Mouse (Mus musculus): ENCODE measurements at regions not wholly inside any gene's neighbourhood (a gene's known extent, or its start where the extent isn't known, plus 50 kb on each side); places are given as distances from the start of the nearest gene placed in this dataset.
A peak's percentile ranks its signal among the peaks of the same experiment; 100 is the strongest.

- ATAC-seq, result no peak
- Histone ChIP-seq H3K9me3 (ENCODE audit: low read length) (no peaks in the 10 kb centered on the region), H3K36me3 (replicated peaks; ENCODE audit: insufficient read depth, low read length) (no peaks in the 10 kb centered on the region), H3K27ac (ENCODE audit: low read depth) (no peak overlapping the region), H3K4me1 (ENCODE audit: insufficient read depth) (no peaks in the 10 kb centered on the region), H3K4me2 (ENCODE audit: low read depth, low read length) (no peak overlapping the region), H3K27me3 (ENCODE audit: insufficient read depth, low read length) (no peaks in the 10 kb centered on the region), H3K4me3 (ENCODE audit: low read depth, low read length) (no peak overlapping the region), H3K9ac (replicated peaks) (no peak overlapping the region)
- no peak for TF ChIP-seq EP300 (IDR thresholded peaks at IDR 0.05; ENCODE audit: low read depth)
- TF ChIP-seq CTCF (IDR thresholded peaks at IDR 0.05; ENCODE audit: low read depth), result no peak
- WGBS (ENCODE audit: insufficient replicate concordance), result 65% methylated on average over 4 of the region's 4 CpGs
- no peak for DNase-seq
Measured at GRCm38 (mm10) chr11:20941546-20941945, 110.7 kb upstream of the Lgalsl start.

GRCm38 (mm10) chr11:20955561-20955960, 124.7 kb upstream of the Lgalsl start:
- 62% methylated on average over 8 of the region's 8 CpGs for WGBS (ENCODE audit: insufficient replicate concordance)
- H3K27me3 ChIP-seq (ENCODE audit: insufficient read depth, low read length), result no peaks in the 10 kb centered on the region
- peaks cover 8% of the 10 kb centered on the region for H3K4me1 ChIP-seq (ENCODE audit: insufficient read depth)
- H3K4me3 ChIP-seq (ENCODE audit: low read depth, low read length), result no peak overlapping the region
- DNase-seq (no peak), ATAC-seq (no peak)
- H3K4me2 ChIP-seq (ENCODE audit: low read depth, low read length), result no peak overlapping the region
- no peak overlapping the region for H3K27ac ChIP-seq (ENCODE audit: low read depth)
- no peak for TF ChIP-seq CTCF (IDR thresholded peaks at IDR 0.05; ENCODE audit: low read depth)
- no peak for TF ChIP-seq EP300 (IDR thresholded peaks at IDR 0.05; ENCODE audit: low read depth)
- no peaks in the 10 kb centered on the region for H3K36me3 ChIP-seq (replicated peaks; ENCODE audit: insufficient read depth, low read length)
- H3K9me3 ChIP-seq (ENCODE audit: low read length), result no peaks in the 10 kb centered on the region
- H3K9ac ChIP-seq (replicated peaks), result no peak overlapping the region

GRCm38 (mm10) chr11:20957766-20958165, 126.9 kb upstream of the Lgalsl start:
- Histone ChIP-seq H3K9ac (replicated peaks) (0 out of 2 replicates have a peak overlapping the region, but pooled peaks have one; percentile 1), H3K9me3 (ENCODE audit: low read length) (no peaks in the 10 kb centered on the region), H3K4me3 (ENCODE audit: low read depth, low read length) (no peak overlapping the region), H3K4me2 (ENCODE audit: low read depth, low read length) (no peak overlapping the region; the same call in 1 of the 2 replicates), H3K36me3 (replicated peaks; ENCODE audit: insufficient read depth, low read length) (no peaks in the 10 kb centered on the region), H3K27ac (ENCODE audit: low read depth) (peak overlapping the region; percentile 1; the same call in 1 of the 2 replicates), H3K4me1 (ENCODE audit: insufficient read depth) (peaks cover 8% of the 10 kb centered on the region), H3K27me3 (ENCODE audit: insufficient read depth, low read length) (no peaks in the 10 kb centered on the region)
- 41% methylated on average over 2 of the region's 2 CpGs for WGBS (ENCODE audit: insufficient replicate concordance)
- DNase-seq (no peak), ATAC-seq (no peak)
- TF ChIP-seq CTCF (IDR thresholded peaks at IDR 0.05; ENCODE audit: low read depth) (no peak), EP300 (IDR thresholded peaks at IDR 0.05; ENCODE audit: low read depth) (no peak)

- DNase-seq, result no peak
- H3K9me3 ChIP-seq (ENCODE audit: low read length), result no peaks in the 10 kb centered on the region
- H3K4me2 ChIP-seq (ENCODE audit: low read depth, low read length), result no peak overlapping the region; the same call in 1 of the 2 replicates
- no peak overlapping the region for H3K4me3 ChIP-seq (ENCODE audit: low read depth, low read length)
- ATAC-seq, result no peak
- WGBS (ENCODE audit: insufficient replicate concordance), result 5% methylated on average over 5 of the region's 5 CpGs
- H3K27me3 ChIP-seq (ENCODE audit: insufficient read depth, low read length), result no peaks in the 10 kb centered on the region
- TF ChIP-seq EP300 (IDR thresholded peaks at IDR 0.05; ENCODE audit: low read depth) (no peak), CTCF (IDR thresholded peaks at IDR 0.05; ENCODE audit: low read depth) (no peak)
- H3K36me3 ChIP-seq (replicated peaks; ENCODE audit: insufficient read depth, low read length), result no peaks in the 10 kb centered on the region
- 0 out of 2 replicates have a peak overlapping the region, but pooled peaks have one; percentile 1 for H3K9ac ChIP-seq (replicated peaks)
- H3K27ac ChIP-seq (ENCODE audit: low read depth), result peak overlapping the region; percentile 1; the same call in 1 of the 2 replicates
- peaks cover 8% of the 10 kb centered on the region for H3K4me1 ChIP-seq (ENCODE audit: insufficient read depth)
Measured at GRCm38 (mm10) chr11:20958233-20958632, 127.4 kb upstream of the Lgalsl start.

- H3K36me3 ChIP-seq (replicated peaks; ENCODE audit: insufficient read depth, low read length), result no peaks in the 10 kb centered on the region
- no peak overlapping the region for H3K9ac ChIP-seq (replicated peaks)
- no peaks in the 10 kb centered on the region for H3K27me3 ChIP-seq (ENCODE audit: insufficient read depth, low read length)
- no peak for DNase-seq
- TF ChIP-seq EP300 (IDR thresholded peaks at IDR 0.05; ENCODE audit: low read depth), result no peak
- TF ChIP-seq CTCF (IDR thresholded peaks at IDR 0.05; ENCODE audit: low read depth), result no peak
- WGBS (ENCODE audit: insufficient replicate concordance), result 76% methylated on average over 2 of the region's 2 CpGs
- peaks cover 7% of the 10 kb centered on the region; the same call in 1 of the 2 replicates for H3K9me3 ChIP-seq (ENCODE audit: low read length)
- no peak overlapping the region for H3K4me3 ChIP-seq (ENCODE audit: low read depth, low read length)
- peaks cover 8% of the 10 kb centered on the region for H3K4me1 ChIP-seq (ENCODE audit: insufficient read depth)
- no peak for ATAC-seq
- no peak overlapping the region for H3K4me2 ChIP-seq (ENCODE audit: low read depth, low read length)
- no peak overlapping the region for H3K27ac ChIP-seq (ENCODE audit: low read depth)
Measured at GRCm38 (mm10) chr11:20960066-20960465, 129.2 kb upstream of the Lgalsl start.

- no peaks in the 10 kb centered on the region for H3K36me3 ChIP-seq (replicated peaks; ENCODE audit: insufficient read depth, low read length)
- no peak overlapping the region for H3K4me3 ChIP-seq (ENCODE audit: low read depth, low read length)
- no peak for DNase-seq
- peaks cover 8% of the 10 kb centered on the region for H3K4me1 ChIP-seq (ENCODE audit: insufficient read depth)
- H3K4me2 ChIP-seq (ENCODE audit: low read depth, low read length), result no peak overlapping the region
- no peak overlapping the region for H3K27ac ChIP-seq (ENCODE audit: low read depth)
- H3K9me3 ChIP-seq (ENCODE audit: low read length), result peaks cover 7% of the 10 kb centered on the region; the same call in 1 of the 2 replicates
- no peak overlapping the region for H3K9ac ChIP-seq (replicated peaks)
- TF ChIP-seq EP300 (IDR thresholded peaks at IDR 0.05; ENCODE audit: low read depth) (no peak), CTCF (IDR thresholded peaks at IDR 0.05; ENCODE audit: low read depth) (no peak)
- no peaks in the 10 kb centered on the region for H3K27me3 ChIP-seq (ENCODE audit: insufficient read depth, low read length)
- ATAC-seq, result no peak
- WGBS (ENCODE audit: insufficient replicate concordance), result 49% methylated on average over 5 of the region's 5 CpGs
Measured at GRCm38 (mm10) chr11:20960750-20961149, 129.9 kb upstream of the Lgalsl start.

Measured in liver, postnatal 0 days (tissue).